Mouse (Mus musculus) mouse trophoblast stem cell (cell line): ENCODE data around the gene Pak7.

ENCODE experiments used
- in situ Hi-C, 2 experiments: fragments of 300-500 bp; cut with MseI, MboI; formaldehyde crosslinking; loops; 2 replicates in 1 of 2; 3 replicates in 1 of 2; pipeline ENCODE4 v1.15.1; 2025

Gene Pak7

GRCm38 (mm10) chr2:136175030-136175429 lies 212.7 kb downstream of the Pak7 start:
- in situ Hi-C loops = no loop called here

- in situ Hi-C loops = loop anchor here (10.0 to 25.0 kb wide), 2 partner anchors 294 to 437 kb away; no protein-coding TSS in a partner anchor
Observed at GRCm38 (mm10) chr2:136150752-136151151, 237.0 kb downstream of the Pak7 start.

- in situ Hi-C loops = loop anchor here in 1 of 2 experiments (25.0 kb wide), 1 partner anchor 162 kb away; no protein-coding TSS in a partner anchor
Observed at GRCm38 (mm10) chr2:136149530-136149929, 238.2 kb downstream of the Pak7 start.

- in situ Hi-C loops = loop anchor here in 1 of 2 experiments (25.0 kb wide), 1 partner anchor 162 kb away; no protein-coding TSS in a partner anchor
Observed at GRCm38 (mm10) chr2:136148999-136149398, 238.8 kb downstream of the Pak7 start.

DNA sequence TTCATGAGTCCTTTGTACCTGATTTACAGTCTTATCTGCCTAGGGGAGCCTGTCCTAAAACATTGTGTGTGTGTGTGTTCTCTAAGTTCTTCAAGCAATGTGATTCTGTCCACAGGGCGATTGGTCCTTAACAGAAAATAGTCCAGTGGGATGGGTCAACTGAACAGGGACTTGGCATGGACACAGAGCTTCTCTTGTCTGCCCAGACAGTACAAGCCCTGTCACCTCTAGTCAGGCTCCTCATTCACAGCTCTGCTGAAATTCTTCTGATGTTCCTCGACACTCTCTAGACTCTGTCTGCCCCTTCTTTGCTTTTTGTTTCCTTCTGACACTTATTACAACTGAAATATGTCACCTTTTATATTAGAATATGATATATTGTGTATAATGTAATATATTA lies 247.0 kb downstream of the Pak7 start:
- in situ Hi-C loops = loop anchor here in 1 of 2 experiments (25.0 kb wide), 1 partner anchor 154 kb away; no protein-coding TSS in a partner anchor

DNA sequence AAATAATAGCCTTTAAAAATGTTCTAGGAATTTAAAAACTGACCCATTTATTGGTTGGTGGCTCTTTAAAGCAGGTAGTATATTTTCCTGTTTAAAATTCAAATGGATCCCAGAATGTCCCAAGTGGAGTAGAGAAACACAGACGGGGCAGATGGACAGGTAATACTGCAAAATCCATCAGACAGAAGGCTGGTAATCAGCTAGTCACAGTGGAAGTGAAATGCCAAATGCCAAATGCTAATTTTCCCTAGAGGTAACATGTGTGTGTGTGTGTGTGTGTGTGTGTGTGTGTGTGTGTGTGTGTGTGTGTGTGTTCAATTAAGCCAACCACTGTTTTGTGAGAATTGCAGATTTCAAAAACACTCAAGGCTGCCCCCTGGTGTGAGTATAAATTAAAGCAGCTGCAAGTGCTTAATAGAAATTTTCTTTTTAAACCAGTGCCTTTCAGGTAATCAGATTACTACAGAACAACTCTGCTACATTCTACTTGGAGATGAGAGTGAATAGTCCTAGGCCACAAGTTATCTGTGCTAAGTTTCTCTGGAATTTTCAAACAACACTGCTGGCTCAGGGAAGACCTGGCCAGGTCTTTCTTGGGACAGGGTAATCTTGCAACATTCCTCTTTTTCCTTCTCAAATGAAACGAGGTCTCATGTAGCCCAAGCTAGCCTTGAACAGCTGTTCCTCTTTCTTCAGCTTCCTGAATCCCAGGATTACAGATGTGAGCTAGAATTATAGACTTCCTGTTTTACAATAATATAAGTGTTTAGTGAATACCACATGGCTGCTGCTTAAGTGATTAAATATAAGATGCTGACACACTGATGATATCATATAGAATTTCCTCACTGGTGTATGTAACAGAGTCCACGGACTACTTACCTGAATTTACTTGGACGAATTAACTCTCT lies 248.4 kb downstream of the Pak7 start:
- in situ Hi-C loops = loop anchor here (10.0 to 25.0 kb wide), 2 partner anchors 135 to 152 kb away; no protein-coding TSS in a partner anchor

GRCm38 (mm10) chr2:136138451-136138850 lies 249.3 kb downstream of the Pak7 start:
- in situ Hi-C loops = loop anchor here (10.0 to 25.0 kb wide), 2 partner anchors 134 to 151 kb away; no protein-coding TSS in a partner anchor

GRCm38 (mm10) chr2:136121867-136122266 lies 265.9 kb downstream of the Pak7 start:
- in situ Hi-C loops = no loop called here

- in situ Hi-C loops = no loop called here
Observed at GRCm38 (mm10) chr2:136118006-136118405, 269.8 kb downstream of the Pak7 start.

DNA sequence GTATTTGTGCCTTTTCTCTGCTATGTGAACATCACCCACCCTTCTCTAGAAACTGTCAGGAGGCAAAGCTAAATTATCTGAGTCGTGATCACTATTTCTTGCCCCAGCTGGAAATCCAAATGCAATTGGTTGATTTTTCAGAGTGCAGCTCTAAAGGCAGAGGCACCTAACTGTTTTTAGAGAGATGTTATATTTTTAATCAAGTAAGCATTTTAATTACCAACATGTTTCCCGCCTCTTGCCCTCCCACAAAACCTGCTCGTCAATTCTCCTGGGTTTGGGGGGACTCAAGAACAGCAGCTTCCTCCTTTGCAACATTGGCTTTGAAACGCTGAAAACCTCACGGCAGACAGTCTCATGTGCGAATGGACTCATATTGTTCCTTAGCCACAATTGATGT lies 274.4 kb downstream of the Pak7 start:
- in situ Hi-C loops = no loop called here

DNA sequence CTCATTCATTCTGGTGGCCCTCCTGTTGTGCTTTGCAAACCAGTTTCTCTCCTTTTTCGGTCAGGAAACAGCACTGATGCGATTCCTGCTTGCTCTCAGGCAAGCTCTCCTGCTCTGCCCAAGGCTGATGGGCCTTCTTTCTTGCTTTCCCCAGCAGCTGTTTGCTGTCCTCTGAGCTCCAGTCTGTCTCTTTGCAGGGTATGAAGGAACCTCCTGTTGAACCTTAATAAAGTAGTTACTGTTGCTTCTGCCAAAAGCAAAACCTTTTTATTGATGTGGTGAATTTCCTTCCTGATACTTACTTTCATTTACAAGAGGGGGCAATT lies 278.8 kb downstream of the Pak7 start:
- in situ Hi-C loops = no loop called here

DNA sequence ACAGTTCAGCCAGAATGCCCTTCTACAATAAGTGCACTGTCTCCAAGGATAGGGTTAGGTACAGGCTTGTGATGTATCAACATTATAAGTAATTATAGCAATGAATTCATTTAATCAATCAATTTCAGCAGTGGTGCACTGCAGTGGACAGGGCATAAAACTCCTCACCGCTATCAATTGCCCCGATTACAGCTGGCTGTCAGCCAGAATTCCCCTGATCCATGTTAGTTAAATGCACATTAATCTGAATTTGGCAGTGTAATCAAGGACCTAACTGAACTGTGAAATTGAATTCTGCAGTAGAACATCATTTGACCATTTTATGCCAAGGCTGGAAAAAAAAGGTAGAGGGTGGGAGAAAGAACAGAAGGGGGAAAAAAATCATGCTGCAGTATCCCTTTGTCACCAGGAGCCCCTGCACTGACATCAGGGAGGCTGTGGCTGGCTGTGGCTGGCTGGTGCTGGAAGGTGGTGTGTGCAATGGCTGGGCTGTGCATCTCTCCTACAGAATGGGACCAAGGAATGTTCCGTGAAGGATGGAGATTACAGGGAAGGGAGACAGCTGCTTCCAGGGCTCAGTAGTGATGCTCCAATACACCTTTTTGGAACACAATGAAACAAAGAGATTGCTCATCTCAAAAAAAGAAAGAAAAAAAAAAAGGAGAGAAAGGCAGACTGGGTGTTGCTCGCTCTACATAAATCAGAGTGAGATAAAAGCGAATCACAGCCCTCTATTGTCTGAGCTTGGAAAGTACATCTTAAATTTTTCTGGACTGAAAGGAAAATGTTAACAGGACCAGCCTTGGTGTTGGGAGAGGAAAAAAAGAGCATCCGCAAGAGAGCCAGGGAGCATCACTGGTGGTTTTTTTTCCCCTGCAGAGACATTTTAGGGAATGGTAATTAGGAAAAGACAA lies 279.4 kb downstream of the Pak7 start:
- in situ Hi-C loops = no loop called here

DNA sequence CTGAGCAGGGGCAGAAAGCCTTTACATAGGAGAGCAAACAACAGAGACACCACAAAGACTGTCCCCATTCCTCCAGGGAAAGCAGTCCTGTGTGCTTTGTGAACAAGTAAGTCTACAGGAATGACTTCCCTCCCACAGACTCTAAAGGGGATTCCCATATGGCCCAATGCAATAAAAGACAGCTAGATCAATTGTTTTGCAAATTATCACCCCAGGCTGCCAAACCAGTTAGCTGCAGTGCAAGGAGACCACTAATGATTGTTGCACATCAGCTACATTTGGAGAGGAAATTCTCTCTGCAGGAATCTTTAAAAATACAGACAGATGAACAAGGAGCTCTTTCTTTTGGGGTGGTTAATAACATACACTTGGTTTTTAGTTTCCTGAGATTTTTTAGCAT lies 280.2 kb downstream of the Pak7 start:
- in situ Hi-C loops = no loop called here

DNA sequence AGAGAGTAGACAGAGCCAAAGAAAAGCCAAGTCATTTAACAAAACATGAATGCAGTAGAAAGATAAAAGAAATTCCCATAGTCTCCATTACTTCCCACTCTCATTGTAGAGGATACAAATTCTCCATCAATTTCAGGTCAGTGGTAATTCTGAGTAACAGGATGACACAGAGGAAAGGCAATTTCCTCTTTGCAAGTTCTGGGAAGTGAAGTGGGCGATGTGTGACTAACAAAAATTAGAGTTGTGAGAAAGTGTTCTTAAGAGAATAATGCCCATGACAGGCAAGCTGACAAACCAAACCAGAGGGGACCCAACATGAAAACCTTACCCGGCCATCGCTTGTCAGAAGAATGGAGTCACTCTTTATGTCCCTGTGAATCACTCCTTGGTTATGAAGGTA lies 290.6 kb downstream of the Pak7 start:
- in situ Hi-C loops = no loop called here

GRCm38 (mm10) chr2:136095978-136096377 lies 291.8 kb downstream of the Pak7 start:
- in situ Hi-C loops = no loop called here

- in situ Hi-C loops = no loop called here
Observed at GRCm38 (mm10) chr2:136064356-136064755, 323.4 kb downstream of the Pak7 start.

GRCm38 (mm10) chr2:136059029-136059669 lies 328.6 kb downstream of the Pak7 start:
- in situ Hi-C loops = no loop called here

DNA sequence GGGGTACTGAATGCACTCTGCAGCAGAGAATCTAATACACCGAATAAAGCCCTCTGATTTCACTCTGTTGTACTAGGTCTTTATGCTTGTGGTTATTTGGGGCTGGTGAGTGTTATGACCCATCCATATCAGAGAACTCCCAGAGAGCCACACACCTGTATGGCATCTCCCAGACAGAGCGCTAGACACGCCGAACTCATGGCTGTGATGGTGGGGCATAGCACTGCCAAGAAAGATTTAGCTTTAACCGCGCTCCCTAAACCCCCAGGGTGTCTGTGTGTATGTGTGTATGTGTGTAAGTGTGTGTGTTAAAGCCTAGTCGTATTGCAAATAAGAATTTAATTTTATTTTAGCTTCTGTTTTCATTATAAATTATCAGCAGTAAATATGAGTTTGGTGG lies 329.4 kb downstream of the Pak7 start:
- in situ Hi-C loops = no loop called here

DNA sequence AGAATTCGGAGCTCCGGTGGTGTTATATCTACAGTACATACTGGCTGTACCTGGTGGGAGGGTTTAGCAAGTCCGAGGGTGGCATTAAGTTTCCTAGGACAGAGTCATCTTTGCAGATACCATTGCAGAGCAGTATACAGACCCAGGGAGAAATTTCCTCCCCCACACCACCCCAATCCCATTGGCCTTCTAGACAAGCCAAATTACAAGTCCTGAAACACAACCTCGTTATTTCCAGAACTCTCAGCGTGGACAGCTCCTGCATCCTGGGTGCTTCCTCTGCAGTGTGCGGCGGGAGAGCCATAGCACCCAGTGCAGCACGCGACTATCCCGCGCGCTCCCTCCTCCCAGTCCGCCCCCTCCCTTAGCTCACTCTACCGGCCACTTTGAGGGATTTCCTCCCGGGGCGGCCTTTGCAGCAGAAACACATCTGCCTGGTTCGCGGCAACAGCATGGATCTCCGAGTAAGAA lies 329.9 kb downstream of the Pak7 start:
- in situ Hi-C loops = no loop called here

- in situ Hi-C loops = no loop called here
Observed at GRCm38 (mm10) chr2:136051688-136052289, 336.0 kb downstream of the Pak7 start, which contains the start of gene Lamp5. Gene Lamp5 (plus strand): TSS chr2:136052239.
